Mouse (Mus musculus): Measurements from ENCODE around the gene Ppp1r7. TPM values are rescaled to one million over a fixed set of nuclear protein-coding genes. Genes with fewer than 3 reads are reported as not detected.

Gene Ppp1r7
- polyA plus RNA-seq, 1 experiment from 2014 or later, result 75.1 TPM

- DNase-seq (ENCODE audit: low spot score), result no peak
- no peak for ATAC-seq (ENCODE audit: insufficient number of reproducible peaks, low FRiP score, low TSS enrichment, low read depth)
- H3K4me2 ChIP-seq (ENCODE audit: low read depth, severe bottlenecking), result no peak overlapping the region
- no peak overlapping the region for H3K4me3 ChIP-seq (ENCODE audit: low read depth, low read length)
- no peaks in the 10 kb centered on the region for H3K4me1 ChIP-seq (ENCODE audit: control insufficient read depth, insufficient read depth, low read length)
- no peaks in the 10 kb centered on the region for H3K27me3 ChIP-seq (ENCODE audit: control insufficient read depth, insufficient read depth, low read length)
- no peaks in the 10 kb centered on the region for H3K36me3 ChIP-seq (ENCODE audit: control insufficient read depth, insufficient read depth, low read length)
- H3K9ac ChIP-seq (ENCODE audit: low read length), result no peak overlapping the region
- no peaks in the 10 kb centered on the region for H3K9me3 ChIP-seq (ENCODE audit: control insufficient read depth, low read length)
- H3K27ac ChIP-seq (replicated peaks; ENCODE audit: low read depth, low read length), result no peak overlapping the region
- WGBS, result 33% methylated on average over 2 of the region's 2 CpGs
Measured at GRCm38 (mm10) chr1:93387198-93387597, 44.5 kb downstream of the Ppp1r7 start.

DNA sequence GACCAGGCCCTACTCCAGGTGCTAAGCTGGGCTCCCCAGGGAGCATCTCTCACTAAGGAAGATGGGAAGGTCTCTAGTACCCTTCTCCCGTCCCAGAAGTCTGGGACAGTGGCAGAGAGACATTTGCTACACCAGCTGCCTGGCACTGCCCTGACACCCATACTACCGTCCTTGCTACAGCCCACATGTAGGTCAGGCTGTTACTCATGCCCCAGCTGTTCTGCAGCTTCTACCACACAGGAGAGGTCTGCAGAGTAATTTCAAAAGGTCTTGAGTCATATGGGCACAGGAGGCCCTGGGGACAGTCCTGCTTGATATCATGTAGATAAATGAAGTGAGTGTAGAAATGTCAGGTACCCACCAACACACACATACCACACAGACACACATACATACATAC lies 46.3 kb downstream of the Ppp1r7 start:
- H3K9me3 ChIP-seq (ENCODE audit: control insufficient read depth, low read length), result no peaks in the 10 kb centered on the region
- H3K27ac ChIP-seq (replicated peaks; ENCODE audit: low read depth, low read length), result no peak overlapping the region
- no peaks in the 10 kb centered on the region for H3K4me1 ChIP-seq (ENCODE audit: control insufficient read depth, insufficient read depth, low read length)
- 64% methylated on average over 2 of the region's 2 CpGs for WGBS
- no peaks in the 10 kb centered on the region for H3K27me3 ChIP-seq (ENCODE audit: control insufficient read depth, insufficient read depth, low read length)
- H3K4me2 ChIP-seq (ENCODE audit: low read depth, severe bottlenecking), result no peak overlapping the region
- no peak overlapping the region for H3K9ac ChIP-seq (ENCODE audit: low read length)
- DNase-seq (ENCODE audit: low spot score) (no peak), ATAC-seq (ENCODE audit: insufficient number of reproducible peaks, low FRiP score, low TSS enrichment, low read depth) (no peak)
- no peak overlapping the region for H3K4me3 ChIP-seq (ENCODE audit: low read depth, low read length)
- H3K36me3 ChIP-seq (ENCODE audit: control insufficient read depth, insufficient read depth, low read length), result no peaks in the 10 kb centered on the region

GRCm38 (mm10) chr1:93401191-93402052 lies 58.8 kb downstream of the Ppp1r7 start:
- no peak overlapping the region for H3K27ac ChIP-seq (replicated peaks; ENCODE audit: low read depth, low read length)
- 16% methylated on average over 38 of the region's 38 CpGs for WGBS
- ATAC-seq (ENCODE audit: insufficient number of reproducible peaks, low FRiP score, low TSS enrichment, low read depth), result 0 out of 2 replicates have a peak, but pooled peaks have one; percentile 38

GRCm38 (mm10) chr1:93403403-93403802 lies 60.7 kb downstream of the Ppp1r7 start:
- H3K27me3 ChIP-seq (ENCODE audit: control insufficient read depth, insufficient read depth, low read length), result no peaks in the 10 kb centered on the region
- H3K4me1 ChIP-seq (ENCODE audit: control insufficient read depth, insufficient read depth, low read length), result peaks cover 3% of the 10 kb centered on the region; the same call in 1 of the 2 replicates
- H3K36me3 ChIP-seq (ENCODE audit: control insufficient read depth, insufficient read depth, low read length), result peaks cover 16% of the 10 kb centered on the region
- no peak overlapping the region for H3K4me2 ChIP-seq (ENCODE audit: low read depth, severe bottlenecking)
- H3K27ac ChIP-seq (replicated peaks; ENCODE audit: low read depth, low read length), result no peak overlapping the region
- no peaks in the 10 kb centered on the region; the same call in 1 of the 2 replicates for H3K9me3 ChIP-seq (ENCODE audit: control insufficient read depth, low read length)
- H3K4me3 ChIP-seq (ENCODE audit: low read depth, low read length), result no peak overlapping the region
- DNase-seq (ENCODE audit: low spot score) (no peak), ATAC-seq (ENCODE audit: insufficient number of reproducible peaks, low FRiP score, low TSS enrichment, low read depth) (no peak)
- no peak overlapping the region for H3K9ac ChIP-seq (ENCODE audit: low read length)
- WGBS, result 81% methylated on average over 4 of the region's 4 CpGs

More at GRCm38 (mm10) chr1:93401191-93402052, 58.8 kb downstream of the Ppp1r7 start:
- DNase-seq (ENCODE audit: low spot score), result peak; percentile 38
- Histone ChIP-seq H3K36me3 (ENCODE audit: control insufficient read depth, insufficient read depth, low read length) (peaks cover 2% of the 10 kb centered on the region; the same call in 1 of the 2 replicates), H3K4me2 (ENCODE audit: low read depth, severe bottlenecking) (peak overlapping the region; percentile 39), H3K4me3 (ENCODE audit: low read depth, low read length) (peak overlapping the region; percentile 28), H3K9ac (ENCODE audit: low read length) (peak overlapping the region; percentile 40; the same call in 1 of the 2 replicates), H3K9me3 (ENCODE audit: control insufficient read depth, low read length) (no peaks in the 10 kb centered on the region; the same call in 1 of the 2 replicates), H3K4me1 (ENCODE audit: control insufficient read depth, insufficient read depth, low read length) (peaks cover 3% of the 10 kb centered on the region; the same call in 1 of the 2 replicates), H3K27me3 (ENCODE audit: control insufficient read depth, insufficient read depth, low read length) (no peaks in the 10 kb centered on the region)

Small RNA genes lying within 50 kb of the gene (microRNA-seq; reads per million reads assigned to microRNA genes)
- gene Mir6345, result not detected
- gene Mir6902, result 0.92 reads per million

Other genes with a start within 250 kb of the Ppp1r7 start
- gene Kif1a, start 240.9 kb upstream of the Ppp1r7 start, polyA plus RNA-seq (2014; fragmentation: Nextera tagmentation; extraction: Ambion mirVana), result 7.3 and 8.0 TPM in 2 replicates
- not detected in 2 replicates for gene Agxt, start 207.6 kb upstream of the Ppp1r7 start, polyA plus RNA-seq (2014; fragmentation: Nextera tagmentation; extraction: Ambion mirVana)
- gene 2310007B03Rik, start 181.9 kb upstream of the Ppp1r7 start, polyA plus RNA-seq (2014; fragmentation: Nextera tagmentation; extraction: Ambion mirVana), result 0.16 and 0.25 TPM in 2 replicates
- 0.28 and 0.32 TPM in 2 replicates for gene Crocc2, start 174.1 kb upstream of the Ppp1r7 start, polyA plus RNA-seq (2014; fragmentation: Nextera tagmentation; extraction: Ambion mirVana)
- gene Sned1, start 107.0 kb upstream of the Ppp1r7 start, polyA plus RNA-seq (2014; fragmentation: Nextera tagmentation; extraction: Ambion mirVana), result 15.0 and 17.5 TPM in 2 replicates
- gene Mterf4, start 36.9 kb upstream of the Ppp1r7 start, polyA plus RNA-seq (2014; fragmentation: Nextera tagmentation; extraction: Ambion mirVana), result 37.7 and 38.0 TPM in 2 replicates
- 23.3 and 29.0 TPM in 2 replicates for gene Pask, start 628 bp downstream of the Ppp1r7 start, polyA plus RNA-seq (2014; fragmentation: Nextera tagmentation; extraction: Ambion mirVana)
- 1.4 and 1.5 TPM in 2 replicates for gene Ano7, start 31.1 kb downstream of the Ppp1r7 start, polyA plus RNA-seq (2014; fragmentation: Nextera tagmentation; extraction: Ambion mirVana)
- 111 and 116 TPM in 2 replicates for gene Hdlbp, start 136.0 kb downstream of the Ppp1r7 start, polyA plus RNA-seq (2014; fragmentation: Nextera tagmentation; extraction: Ambion mirVana)
- 7.0 and 7.4 TPM in 2 replicates for gene Farp2, start 169.2 kb downstream of the Ppp1r7 start, polyA plus RNA-seq (2014; fragmentation: Nextera tagmentation; extraction: Ambion mirVana)

Data from limb, embryonic 11.5 days (tissue).